Mouse (Mus musculus) layer of hippocampus, adult 9-11 months (tissue): ENCODE measurements around the gene Tenm2.

ENCODE experiments used
- DNase-seq: peaks from one replicate; pipeline ENCODE4 v3.0.0; 2022

Gene Tenm2

DNA sequence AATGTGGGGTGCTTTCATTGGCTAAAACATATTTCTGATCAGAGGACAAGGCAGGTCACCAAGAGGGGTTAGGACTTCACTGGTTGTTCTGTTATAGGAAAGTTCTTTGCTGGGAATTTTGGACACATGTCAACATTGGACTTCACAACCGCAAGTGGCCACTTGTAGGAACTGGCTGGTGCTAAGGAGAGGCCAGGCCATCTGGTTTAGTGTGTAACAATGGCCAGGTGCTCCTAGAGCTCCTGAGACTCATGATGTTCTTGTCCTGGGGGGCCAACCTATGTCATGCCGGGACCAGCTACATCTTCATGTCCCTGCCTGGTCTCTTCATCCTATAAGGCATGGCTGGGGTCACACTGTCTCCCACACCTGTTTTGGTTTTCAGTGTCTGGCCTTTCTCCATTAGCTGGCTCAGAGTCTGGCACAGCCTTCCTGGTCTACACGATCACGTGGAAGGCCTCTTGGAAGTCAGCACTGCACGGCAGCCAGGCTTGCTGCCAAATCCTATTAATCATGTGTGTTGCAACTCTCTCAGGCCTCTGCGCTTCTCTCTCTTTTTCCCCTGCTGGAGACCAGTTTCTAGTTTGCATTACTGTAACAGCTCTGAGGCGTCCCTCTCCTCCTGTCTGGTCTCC, 1199.6 kb downstream of the Tenm2 start:
- DNase-seq = peak; percentile 91

DNA sequence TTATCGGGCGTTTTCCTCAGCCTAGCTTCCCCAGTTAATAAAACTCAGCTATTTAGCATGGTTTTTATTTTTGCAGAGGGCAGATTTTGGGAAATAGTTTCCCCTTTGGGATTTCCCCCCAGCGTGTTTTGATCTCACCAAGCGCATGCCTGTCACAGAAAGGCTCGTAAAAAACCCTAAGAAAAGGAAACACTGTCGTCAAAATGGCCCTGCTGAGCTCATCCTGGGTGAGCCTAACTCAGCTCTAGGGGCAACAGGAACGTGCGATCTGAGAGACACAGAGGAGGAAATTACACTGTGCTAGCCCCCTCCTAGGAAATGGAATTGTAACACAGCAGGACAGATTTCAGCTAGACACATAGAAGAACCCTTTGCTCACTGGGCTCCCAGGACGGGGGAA, 1204.0 kb downstream of the Tenm2 start:
- DNase-seq = no peak

DNA sequence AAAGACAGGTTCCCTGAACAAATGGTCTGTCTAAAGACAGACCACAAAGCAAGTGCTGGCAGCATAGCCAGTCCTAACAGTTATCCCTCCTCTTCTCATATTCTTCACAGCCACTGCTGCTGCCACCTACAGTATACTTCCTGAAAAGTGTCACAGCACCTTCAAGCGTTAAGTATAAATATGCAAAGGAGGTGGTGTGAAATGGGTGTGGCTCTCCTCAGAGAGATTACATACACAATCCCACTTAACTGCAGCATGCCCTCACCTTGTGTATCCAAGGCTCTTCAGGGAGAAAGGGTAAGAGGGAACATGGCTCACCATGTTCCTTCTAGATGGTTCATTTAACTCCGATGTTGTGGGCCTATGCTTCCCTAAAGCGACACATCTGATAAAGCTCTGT, 1215.8 kb downstream of the Tenm2 start:
- DNase-seq = no peak

DNA sequence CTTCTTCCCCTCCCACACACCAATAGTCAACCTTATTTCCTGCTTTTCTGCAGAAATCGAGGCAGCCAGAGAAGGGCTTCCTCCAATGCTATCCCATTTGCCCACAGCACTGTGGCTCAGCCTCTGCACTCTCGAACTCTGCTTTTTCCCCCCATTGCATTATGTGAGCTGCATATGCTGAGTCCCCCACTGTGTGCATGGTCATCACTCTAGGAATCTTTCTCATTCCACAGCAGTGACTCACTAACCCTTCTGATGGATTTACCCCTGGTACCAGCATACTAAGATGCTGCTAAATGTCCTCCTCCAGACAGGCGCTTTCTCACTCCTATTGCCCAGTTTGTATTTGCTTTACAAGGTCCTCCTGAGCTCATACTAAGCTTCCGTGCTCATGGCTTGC, 1222.6 kb downstream of the Tenm2 start:
- DNase-seq = no peak

DNA sequence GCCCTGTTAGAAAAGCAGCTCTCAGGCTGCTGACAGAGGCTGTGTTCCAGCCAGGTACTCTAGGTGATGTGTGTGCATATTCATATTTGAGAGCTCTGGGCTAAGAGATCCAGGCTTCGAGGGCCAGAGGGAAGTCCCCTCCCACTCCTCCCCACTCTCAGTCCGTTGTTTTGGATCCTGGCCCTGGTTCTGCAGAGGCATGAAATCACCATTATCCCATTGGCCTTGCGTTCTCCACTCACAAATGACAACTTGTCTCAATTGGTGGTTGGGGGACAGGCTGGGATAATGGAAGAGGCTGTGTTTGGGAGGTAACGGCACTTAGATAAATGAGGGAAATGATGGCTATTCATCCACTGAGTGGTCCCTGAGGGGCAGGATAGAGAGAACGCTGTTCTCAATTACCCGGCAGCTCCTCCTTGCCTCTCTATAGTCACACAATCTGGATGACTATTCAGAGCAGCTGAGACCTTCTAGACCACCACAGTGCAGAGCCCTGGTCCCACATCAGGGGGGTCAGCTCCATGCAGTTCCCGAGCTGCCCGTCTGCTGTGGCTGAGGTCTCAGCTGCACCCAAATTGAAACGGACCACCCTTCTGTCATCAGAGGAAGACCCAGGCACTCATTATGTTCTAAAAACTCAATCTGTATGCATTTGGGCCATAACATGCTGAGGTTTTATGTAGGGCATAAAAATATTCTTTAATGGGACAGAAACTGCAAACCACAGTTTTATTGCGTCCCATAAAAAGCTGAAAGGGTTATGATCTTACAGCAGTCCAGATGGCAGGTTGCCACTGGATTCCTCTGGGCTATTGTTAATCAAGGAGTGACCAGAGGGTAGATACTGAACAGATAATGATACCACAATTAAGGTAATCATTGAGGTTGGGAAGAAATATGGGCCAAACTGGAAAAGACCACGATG, 1226.2 kb downstream of the Tenm2 start:
- DNase-seq = no peak

DNA sequence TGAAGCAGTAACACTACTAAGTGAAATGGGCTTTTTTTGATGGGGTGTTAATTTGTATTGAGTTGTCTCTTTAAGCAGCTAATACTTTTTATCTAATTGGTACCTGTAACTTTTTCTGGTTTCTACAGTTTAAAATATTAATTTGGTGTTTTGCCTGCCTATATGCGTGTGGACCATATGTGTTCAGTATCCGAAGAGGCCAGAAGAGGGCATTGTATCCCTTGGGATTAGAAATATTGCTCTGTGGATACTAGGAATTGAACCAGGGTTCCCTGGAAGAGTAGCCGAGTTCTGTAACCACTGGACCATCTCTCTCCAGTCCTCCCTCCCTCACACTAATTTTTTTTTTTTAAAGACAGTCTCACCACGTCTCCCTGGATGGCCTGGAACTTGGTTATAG, 1232.9 kb downstream of the Tenm2 start:
- DNase-seq = no peak

DNA sequence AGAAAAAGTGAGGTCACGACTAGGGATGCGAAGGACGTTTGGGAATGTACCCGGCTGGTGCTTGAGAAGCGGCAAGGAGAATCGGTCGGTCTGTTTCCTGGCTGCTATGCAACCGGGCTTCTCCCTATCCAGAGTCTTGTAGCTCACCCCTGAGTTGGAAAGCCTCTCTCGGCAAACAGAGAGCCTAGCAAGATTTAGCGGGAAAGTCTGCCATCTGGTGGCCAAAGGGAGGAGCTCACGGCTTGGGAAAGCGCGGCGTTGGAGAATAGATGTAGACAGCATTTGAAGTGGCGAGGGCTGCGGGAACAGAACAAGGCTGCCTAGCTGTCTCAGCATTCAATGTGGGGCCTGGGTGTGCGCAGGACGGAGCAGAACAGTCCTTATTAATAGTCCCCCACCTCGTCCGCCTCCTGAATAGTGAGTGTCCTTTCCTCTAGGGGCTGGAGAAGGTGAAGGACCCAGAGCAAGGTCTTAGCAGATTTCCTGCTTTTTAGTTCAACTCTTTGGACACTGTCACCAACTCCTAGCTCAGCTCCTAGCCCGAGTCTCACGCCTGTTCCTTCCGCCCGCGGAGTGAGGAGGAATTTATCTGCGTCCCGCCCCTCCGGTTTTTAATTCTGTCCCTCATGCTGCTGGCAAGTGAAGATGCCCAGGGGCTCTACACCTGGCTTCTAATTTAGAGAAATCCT, 1234.3 kb downstream of the Tenm2 start:
- peak; percentile 87 for DNase-seq

DNA sequence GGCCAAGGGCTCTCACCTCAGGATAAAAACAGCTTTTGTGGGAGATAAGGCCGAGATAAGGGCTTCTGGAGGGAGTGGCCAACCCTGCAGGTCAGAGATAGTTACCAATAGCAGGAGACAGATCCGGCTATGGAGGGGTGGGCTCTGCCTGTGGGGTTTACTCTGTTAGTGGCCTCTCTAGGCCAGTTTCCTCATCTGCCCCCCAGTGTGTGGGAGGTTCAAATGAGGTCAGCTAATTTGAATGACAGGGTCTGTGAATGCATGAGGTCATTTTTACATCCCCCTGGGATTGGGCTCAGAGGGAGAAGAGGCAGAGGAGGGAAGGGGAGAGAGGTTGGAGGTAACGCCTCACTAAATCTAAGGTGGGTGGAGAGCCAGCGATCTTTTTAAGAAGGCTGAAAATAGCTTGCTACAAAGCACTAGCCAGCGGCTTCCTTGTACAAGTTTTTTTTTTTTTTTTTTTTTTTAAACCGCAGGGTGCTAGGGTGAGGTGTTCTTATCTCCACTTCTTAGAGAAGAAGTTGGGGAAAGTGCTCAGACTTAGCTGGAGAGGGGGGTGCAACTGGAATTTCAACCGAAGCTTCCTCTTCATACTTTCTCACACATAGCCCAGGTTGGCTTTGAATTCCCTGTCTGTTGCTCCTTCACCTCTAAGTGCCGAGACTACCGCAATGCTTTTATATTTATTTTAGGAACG, 1235.0 kb downstream of the Tenm2 start:
- no peak for DNase-seq

DNA sequence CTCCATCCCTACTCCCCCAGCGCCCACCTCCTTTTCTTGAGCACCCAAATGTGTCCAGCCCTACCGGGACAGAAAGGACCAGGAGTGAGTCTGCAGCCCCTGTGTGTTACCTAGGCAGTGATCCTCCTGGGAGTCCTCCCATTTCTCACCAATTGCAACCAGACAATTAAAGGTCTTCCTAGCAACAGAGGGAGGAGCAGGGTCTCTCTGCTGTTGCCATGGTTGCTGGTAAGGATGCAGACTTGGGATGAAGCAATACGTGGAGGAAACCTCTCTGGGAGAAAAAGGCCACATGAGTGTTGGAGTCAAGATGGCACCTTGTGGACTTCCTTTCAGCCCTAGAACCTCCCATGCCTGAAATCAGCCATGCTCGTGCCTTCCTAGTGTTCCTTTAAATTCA, 1235.7 kb downstream of the Tenm2 start:
- DNase-seq = no peak

DNA sequence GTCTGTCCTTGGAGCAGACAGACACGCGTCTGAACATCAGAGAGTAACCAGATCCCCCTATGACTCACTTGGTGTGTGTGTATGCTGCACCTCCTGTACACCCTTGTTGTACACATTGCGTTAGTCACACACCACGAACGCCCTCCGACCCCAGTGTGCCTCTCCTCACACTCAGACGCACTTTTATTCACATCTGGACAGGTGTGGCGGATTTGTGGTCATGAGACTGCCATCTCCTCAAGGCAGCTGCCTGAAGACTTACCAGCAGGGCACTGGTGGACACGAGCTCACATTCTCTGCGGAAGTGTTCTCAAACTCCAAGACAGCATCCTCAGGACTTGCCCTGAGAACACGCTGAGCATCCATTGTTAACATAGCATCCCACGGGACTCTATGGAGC, 1237.7 kb downstream of the Tenm2 start:
- no peak for DNase-seq

DNA sequence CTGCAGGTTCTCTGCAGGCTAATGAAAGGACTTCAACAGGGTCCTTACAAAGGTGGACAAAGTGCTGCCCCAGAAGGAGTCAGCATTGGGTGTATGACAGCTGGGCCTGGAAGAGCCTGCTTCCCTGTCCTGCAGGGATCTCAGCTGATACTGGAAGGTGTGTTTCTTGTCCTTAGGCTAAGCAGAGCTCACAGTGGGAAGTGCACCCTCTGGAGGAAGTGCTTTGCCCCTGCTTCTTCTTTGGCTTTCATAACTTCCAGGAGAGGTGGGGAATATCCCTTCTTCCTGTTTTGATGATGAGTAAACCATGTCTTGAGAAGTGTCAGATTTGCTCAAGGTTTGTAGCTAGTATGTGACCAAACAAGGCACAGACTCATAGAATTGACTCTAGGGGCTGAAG, 1240.5 kb downstream of the Tenm2 start:
- DNase-seq = no peak

DNA sequence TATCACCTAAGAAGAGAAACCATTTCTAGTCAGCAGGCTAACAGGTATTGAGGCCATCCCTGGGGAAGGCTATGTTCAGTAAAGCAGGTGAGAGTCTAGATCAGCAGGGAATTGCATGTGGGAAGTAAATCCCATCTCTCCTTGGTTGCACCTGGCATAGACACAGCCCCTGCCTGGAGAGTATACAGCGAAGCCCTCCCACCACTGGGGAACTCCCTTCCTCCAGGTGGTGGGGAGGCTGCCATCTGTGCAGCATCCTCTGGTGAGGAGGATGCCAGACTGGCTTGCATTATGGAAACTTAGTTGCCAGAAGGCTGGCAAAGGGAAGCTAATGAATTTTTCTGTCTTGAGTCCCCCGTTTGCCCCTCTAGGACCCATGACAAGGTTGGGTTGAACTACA, 1243.9 kb downstream of the Tenm2 start:
- peak; percentile 61 for DNase-seq

DNA sequence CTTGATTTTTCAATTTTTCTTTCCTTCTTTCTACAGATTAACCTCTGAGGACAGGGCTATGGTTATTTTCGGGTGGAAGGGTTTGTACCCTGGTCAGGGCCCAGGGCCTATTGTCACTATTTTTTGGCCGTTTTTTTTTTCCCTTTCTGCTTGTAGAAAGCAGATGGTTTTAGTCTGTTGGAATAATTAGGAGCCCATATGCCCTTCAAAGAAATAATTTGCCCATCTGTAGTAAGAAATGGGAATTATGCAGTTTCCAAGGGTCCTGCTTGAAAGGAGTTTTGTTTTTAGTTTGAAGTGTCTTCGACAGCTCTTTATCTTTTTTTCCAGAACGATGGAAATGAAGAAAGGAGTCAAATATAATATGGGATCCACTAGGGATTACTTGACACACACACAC, 1245.8 kb downstream of the Tenm2 start:
- no peak for DNase-seq

DNA sequence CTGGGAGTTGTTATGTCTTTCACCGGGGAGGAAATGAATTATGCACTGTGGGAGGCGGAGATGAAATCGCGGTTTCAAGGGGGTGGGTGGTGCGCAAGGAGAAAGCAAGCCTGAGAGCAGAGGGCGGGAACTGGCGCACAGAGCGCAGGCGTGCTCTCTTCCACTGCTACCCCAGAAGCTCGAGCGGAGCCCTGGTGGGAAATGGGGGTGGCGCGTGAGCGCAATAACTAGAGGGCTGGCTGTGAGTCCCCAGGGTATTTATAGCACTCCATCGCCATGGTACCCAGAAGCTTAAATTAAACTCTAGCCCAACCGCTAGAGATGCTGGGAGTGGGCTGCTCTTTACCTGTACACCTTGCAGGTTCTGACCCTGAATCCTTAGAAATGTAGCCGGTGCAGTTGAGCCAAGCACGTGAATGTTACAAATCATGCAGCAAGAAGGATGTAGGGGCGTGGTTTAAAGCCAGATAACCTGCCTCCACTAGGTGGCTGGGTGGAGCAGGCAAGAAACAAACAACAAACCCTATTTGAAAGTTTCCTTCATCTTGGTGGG, 1249.8 kb downstream of the Tenm2 start:
- peak; percentile 90 for DNase-seq

DNA sequence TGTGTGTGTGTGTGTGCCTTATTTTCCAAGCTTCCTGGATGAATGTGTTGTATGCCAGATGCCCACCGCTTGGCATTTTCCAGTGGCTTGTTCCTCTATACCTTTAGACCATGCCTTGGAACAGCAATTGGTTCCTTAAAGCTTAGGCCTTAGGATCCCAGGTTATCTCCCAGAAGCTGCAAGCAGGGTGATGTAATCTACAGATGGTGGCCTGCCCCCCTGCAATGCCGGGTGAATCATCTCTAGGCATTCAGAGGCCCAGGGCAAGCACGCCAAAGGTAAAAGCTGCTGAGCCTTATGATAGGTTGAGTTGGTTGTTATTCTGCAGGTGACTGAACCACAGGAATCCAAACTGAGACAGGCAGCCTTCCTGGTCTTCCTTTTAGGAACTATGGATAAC, 1253.0 kb downstream of the Tenm2 start:
- DNase-seq = no peak

DNA sequence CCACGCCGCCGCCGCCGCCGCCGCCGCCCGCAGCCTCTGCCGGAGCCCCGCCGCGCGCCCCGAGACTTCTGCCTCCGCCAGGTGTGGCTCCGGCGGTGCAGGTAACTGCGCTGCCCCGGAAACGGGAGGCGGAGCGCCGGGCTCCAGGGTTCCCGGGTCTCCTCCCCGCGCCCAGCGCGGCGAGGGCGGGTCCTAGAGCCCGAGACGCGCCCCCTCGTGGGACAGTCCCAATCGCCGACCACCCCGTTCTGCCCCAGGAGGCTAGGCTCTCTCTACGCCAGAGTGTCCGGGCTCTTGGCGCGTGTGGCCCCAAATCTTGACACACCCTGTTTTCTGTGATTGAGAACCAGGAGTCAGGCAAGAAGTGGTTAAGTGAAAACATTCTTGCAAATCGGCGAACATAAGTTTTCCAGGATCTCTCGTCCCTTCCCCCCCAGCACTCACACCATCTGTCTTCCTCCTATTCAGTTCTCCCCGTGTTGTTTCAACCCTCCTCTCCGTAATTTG, 1255.3 kb downstream of the Tenm2 start, which contains the start of gene Wwc1:
Gene Wwc1 (minus strand): TSS at position 117 of the 507 bp plus-strand sequence.
- DNase-seq = peak; percentile 47

DNA sequence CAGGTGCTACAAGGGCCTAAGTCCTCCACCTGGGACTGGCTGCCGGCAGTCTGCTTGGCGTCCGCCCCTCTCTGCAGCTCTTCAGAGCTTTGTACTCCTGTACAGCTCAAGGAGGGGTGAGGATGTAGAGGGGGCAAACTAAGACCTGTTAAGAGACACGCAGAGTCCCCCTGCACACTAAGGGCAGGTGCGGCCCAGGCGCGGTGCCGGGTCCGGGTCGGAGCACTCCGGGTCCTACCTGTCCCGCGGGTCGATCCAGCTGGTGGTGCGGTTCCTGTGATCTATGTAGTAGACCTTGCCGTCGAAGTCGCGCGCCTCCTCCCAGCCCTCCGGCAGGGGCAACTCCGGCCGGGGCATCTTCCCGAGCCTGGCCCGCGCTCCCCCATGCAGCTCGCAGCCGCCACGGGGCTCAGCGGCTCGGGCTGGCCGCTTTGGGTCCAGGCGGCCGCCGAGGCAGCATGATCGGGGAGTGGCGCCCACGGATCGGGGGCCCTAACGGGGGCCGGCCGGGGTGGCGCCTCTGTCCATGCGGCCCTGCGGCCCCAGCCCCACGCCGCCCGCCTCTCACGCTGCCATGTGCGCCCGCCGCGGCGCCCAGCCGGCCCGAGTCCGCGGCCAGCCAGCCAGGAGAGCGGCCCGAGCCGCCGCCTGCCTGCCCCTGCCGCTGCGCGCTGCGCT, 1255.9 kb downstream of the Tenm2 start:
- no peak for DNase-seq

DNA sequence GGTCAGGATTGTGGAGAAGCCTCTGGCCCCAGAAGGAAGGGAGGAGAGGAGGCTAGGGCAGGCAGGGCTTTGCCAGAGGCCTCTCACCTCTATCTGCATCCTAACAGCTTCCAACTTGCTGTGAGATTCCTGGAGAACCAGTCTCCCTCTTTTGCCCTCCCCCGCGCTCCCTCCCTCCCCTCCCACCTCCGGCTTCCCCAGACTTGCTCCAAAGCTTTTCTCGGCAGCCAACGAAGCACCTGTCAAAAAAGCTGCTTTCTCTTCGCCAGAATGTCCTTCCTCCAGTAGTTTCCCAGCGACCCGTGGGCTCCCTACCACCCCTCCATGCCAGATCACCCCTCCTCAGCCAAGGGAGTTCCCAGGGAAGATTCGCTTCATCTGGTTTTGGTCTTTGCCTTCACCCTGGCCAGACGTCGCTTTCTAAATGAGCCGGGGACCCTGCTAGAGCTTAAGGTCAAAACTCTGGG, 1256.5 kb downstream of the Tenm2 start:
- no peak for DNase-seq

DNA sequence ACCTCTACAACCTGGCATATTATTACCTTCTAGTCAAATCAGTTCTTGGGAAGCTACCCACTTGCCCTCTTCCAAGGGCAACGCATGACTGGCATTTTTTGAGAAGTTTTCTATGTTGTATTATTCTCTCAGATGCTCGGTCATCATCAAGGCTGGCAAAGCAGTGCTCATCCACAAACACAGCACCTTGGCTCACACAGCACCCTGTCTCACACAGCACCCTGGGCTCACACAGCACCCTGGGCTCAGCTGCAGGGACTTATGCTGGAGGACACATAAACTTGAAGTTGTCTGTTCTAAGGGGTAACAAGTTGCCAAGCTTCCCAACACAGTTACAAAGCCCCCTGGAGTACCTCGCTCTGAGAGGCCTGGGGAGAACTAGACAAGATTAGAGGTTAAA, 1258.0 kb downstream of the Tenm2 start:
- DNase-seq = no peak

DNA sequence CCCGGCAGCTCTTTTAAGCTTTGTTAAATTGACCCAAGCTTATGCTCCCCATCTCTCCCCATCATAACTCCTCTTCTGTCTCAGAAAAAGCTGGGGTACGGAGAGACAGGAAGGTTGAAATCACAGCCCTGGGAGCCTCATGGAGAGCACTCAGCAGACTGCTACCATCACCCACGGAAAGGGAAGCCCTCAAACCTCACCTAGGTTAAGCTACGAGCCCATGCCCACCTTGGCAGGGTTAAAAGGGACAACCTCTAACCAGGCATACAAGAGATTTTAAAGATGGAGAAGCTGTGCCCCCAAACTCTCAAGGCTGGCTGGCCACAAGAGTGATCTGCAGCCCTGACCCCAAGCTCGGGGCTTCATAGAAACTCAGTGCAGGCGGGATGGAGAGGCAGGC, 1258.7 kb downstream of the Tenm2 start:
- DNase-seq = no peak

DNA sequence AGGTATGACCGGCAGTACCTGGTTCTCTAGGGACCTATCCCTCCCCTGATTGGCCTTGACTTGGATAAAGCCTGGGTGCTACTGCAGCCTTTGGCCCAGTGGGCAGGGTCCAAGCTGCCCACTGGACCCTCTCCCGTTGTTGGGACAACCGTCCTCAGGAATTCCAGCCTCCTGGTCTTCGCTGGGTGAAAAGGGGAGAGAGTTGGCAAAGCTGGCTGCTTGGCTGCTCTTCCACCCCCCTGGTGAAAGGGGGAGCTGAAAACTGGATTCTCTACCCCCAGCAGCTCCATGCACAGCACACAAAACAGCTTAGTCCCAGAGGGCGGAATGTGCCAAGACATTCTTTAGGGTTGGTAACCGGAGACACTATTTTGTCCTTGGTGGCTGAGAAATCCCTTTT, 1259.3 kb downstream of the Tenm2 start:
- peak; percentile 63 for DNase-seq
